Mouse (Mus musculus) heart, postnatal 14 days (tissue): ENCODE results near the gene Eda. TPM values are rescaled to one million over a fixed set of nuclear protein-coding genes. Genes with fewer than 3 reads are reported as not detected.
A peak's percentile ranks its signal among the peaks of the same experiment; 100 is the strongest.
"Not testable (repeated sequence)": the region's sequence is repeated elsewhere in the genome, so short reads cannot be mapped to it uniquely, and the experiment has no call there.

Experiments used
- DNase-seq, 2 experiments: peaks; one replicate each; pipeline ENCODE4 v3.0.0; 2021 to 2022
- intact Hi-C: fragments of 180-260 bp; cut with DNase I; formaldehyde crosslinking; loops from one replicate; pipeline ENCODE4 v1.15.1; 2025
- microRNA-seq, 2 experiments: library from miRNA; unstranded; fragments of <30 nt; microRNA quantifications; one replicate each; pipeline ENCODE4 v1.2.0; 2021 to 2022
- total RNA-seq, 2 experiments: library from RNA; stranded (reverse); gene quantifications; 2 replicates each; pipeline ENCODE4 v1.2.3; 2021

The Eda gene
- total RNA-seq, 2 experiments from 2014 or later: 2.4 to 3.2 TPM

DNA sequence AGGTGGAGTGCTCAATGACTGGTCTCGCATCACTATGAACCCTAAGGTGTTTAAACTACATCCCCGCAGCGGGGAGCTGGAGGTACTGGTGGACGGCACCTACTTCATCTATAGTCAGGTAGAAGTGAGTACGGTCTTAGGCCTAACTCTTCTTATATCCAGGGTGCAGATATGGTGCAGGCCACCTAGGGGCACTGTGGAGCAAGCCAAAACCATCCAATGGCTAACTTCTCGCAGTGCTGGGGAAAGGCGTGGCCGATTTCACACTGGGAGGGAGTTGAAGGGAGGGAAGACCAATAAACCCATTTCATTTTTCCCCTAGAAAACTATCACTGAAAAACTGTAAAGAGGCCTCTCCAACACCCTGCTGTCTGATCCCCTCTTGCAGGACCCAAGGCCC, 419.6 kb downstream of the Eda start:
- peak; percentile 1 to 10 for DNase-seq
- intact Hi-C loops: loop anchor here (2.0 kb wide), 1 partner anchor 86 kb away; no protein-coding TSS in a partner anchor

- DNase-seq: no peak
- intact Hi-C loops: no loop called here
These were observed 425.5 kb downstream of the Eda start for GRCm38 (mm10) chrX:100400900-100401299.

- intact Hi-C loops: no loop called here
- no peak for DNase-seq
These were observed 426.3 kb downstream of the Eda start for GRCm38 (mm10) chrX:100401657-100402056.

DNA sequence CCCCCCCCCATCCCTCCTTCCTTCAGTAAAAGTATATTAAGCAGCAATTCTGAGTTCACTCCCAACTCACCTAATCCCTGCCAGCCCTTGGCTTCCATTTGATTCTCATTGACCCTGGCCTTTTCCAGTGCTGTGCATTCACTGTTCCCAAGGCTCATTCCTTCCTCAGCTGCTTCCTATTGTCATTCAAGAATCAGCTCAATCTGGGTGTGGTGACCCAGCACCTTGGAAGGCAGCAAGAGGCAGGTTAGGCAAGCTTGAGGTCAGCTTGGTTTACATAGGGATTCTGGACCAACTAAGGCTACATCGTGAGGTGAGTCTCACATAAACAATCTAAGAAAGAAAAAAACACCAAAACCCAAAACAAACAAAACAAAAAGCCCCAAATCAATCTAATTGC, 433.8 kb downstream of the Eda start:
- intact Hi-C loops: no loop called here
- DNase-seq: no peak

GRCm38 (mm10) chrX:100428693-100429092, 453.3 kb downstream of the Eda start, which contains the start of gene Otud6a:
TSS of gene Otud6a (plus strand) at chrX:100429013.
- intact Hi-C loops: no loop called here
- DNase-seq: no peak

DNA sequence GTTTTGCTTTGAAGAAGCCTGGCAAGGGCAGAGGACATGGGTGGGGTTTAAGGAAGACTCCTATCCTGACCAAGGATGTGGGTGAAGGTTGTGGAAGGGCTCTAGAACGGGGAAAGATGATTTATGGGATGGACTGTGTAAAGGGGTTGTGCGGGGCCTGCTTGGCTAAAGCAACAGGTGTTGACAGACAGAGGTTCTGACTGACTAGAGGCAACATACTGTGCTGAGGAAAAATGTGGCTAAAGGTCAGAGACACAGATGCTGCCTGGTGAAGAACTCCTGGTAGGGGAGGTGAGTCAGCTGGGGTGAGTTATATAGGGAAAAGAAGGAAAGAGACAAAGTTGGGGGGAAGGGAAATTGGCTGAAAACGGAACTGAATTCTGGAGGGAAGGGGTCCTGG, 456.9 kb downstream of the Eda start:
- intact Hi-C loops: no loop called here
- no peak for DNase-seq

DNA sequence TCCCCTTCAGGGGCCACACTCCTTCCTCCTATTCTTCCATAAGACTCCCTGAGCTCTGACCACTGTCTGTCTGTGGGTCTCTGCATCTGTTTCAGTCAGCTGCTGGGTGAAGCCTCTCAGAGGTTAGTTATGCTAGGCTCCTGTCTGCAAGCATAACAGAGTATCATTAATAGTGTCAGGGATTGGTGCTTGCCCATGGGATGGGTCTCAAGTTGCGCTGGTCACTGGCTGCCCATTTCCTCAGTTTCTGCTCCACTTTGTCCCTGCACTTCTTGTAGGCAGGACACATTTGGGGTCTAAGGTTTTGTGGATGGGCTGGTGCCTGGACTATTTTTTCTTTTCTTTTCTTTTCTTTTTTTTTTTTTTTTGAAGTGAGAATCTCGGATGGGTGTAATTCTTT, 467.2 kb downstream of the Eda start, which contains the start of gene Awat2:
Awat2 (minus strand) TSS at position 101 of the 400 bp plus-strand sequence.
- DNase-seq, intact Hi-C loops: not testable (repeated sequence)

DNA sequence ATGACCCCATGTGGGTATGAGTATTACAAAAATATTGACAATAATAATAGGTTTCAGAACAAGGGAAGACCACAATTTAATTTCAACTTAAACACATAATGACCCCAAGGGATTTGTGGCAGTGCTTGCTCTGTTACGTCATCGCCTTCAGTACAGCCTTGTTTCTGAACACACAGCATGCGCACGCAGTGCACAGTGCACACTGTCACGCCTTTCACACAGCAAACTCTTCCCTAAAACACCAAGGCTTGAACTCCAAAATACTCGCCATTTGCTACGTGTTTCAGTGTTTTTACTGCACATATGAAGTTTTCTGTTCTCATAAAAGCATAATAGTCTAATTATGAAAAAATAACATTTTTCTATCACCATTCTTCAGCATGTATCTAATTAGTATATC, 468.1 kb downstream of the Eda start:
- intact Hi-C loops: no loop called here

More for the DNA sequence above, 468.1 kb downstream of the Eda start:
- no peak for DNase-seq

Small RNA genes within 50 kb of the gene (microRNA-seq; reads per million reads assigned to microRNA genes)
- gene Mir676: 2,386 to 2,770 reads per million in 2 experiments

Other genes starting within 250 kb of the Eda start
- not detected for gene Tmem28, start 154.6 kb upstream of the Eda start, total RNA-seq